In the genomic region with DNA sequence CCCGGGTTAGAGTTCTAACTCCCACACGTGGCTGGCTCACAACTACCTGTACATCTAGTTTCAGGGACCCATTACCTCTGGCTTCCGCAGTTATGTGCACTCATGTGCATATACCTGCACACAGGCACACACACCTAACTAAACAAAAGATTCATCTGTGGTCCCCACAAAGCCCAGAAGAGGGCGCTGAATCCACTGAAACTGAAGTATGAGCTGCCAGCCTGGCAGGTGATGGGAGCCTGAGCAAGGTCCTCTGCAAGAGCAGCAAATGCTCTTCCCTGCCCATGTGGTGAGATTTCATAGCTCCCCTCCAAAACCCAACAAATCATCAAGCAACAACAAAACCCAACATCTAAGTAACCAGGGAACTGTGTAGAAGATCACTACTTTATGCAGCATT, we compare ENCODE assay signal across 10 mouse cellular contexts.
DNase-seq lines count a peak whose midpoint lies in the region; ATAC-seq and TF ChIP-seq lines count a peak whose summit lies in the region.
"Had no signal": no experiment of that assay in that cellular context is flagged by ENCODE, and none has a peak within 500 bp of the region (broad histone marks: within the 10 kb centered on the region; RNA-seq: fewer than 3 reads in every experiment).

No protein-coding gene starts in this region.

- no peaks in the 10 kb centered on the region for H3K27me3 ChIP-seq in kidney, adult 2 months (replicated peaks; ENCODE audit: control insufficient read depth, insufficient read depth, low read length)
- no peaks in the 10 kb centered on the region for H3K27me3 ChIP-seq in E14TG2a.4 (ENCODE audit: insufficient read depth, low read length)
- H3K27me3 ChIP-seq in liver, embryonic 14.5 days (ENCODE audit: control insufficient read depth, insufficient read depth, low read length), result no peaks in the 10 kb centered on the region
- H3K27me3 ChIP-seq: embryonic facial prominence, embryonic 15.5 days; neural tube, embryonic 12.5 days had no signal

- DNase-seq in kidney, adult 2 months, result peak; percentile 12
- DNase-seq in kidney, adult 11 months, result no peak
- DNase-seq in brain, adult 2 months (ENCODE audit: low read depth, low spot score), result peak; percentile 34
- peak in 1 of 3 experiments; percentile 14 for DNase-seq in liver, embryonic 14.5 days (ENCODE audit: low read depth in 3 of 3, low spot score in 3 of 3)
- no peak for DNase-seq in ovary, adult 18-20 months (ENCODE audit: low spot score)
- DNase-seq in right cerebral cortex, postnatal 10 days (ENCODE audit: low spot score in 2 of 2), result no peak
- no peak for DNase-seq in adrenal gland, adult 8-10 months

- WGBS in kidney, adult 2 months, result 72% methylated on average over 4 of the region's 4 CpGs
- WGBS in liver, embryonic 14.5 days (ENCODE audit: insufficient replicate concordance), result 68% methylated on average over 4 of the region's 4 CpGs

- no peak overlapping the region for H3K9ac ChIP-seq in liver, embryonic 14.5 days (replicated peaks)
- H3K9ac ChIP-seq: embryonic facial prominence, embryonic 15.5 days; neural tube, embryonic 12.5 days had no signal

- no peaks in the 10 kb centered on the region for H3K4me1 ChIP-seq in kidney, adult 2 months (ENCODE audit: control insufficient read depth, insufficient read depth, low read length)
- H3K4me1 ChIP-seq in E14TG2a.4 (replicated peaks; ENCODE audit: low read depth, low read length), result peaks cover 42% of the 10 kb centered on the region
- H3K4me1 ChIP-seq in liver, embryonic 14.5 days (replicated peaks; ENCODE audit: control insufficient read depth in 2 of 2, insufficient read depth in 2 of 2, low read length in 1 of 2), result peaks cover 0 to 6% of the 10 kb centered on the region in 2 experiments; a peak in 2 of 4 replicates
- H3K4me1 ChIP-seq: embryonic facial prominence, embryonic 15.5 days; neural tube, embryonic 12.5 days had no signal

- H3K27ac ChIP-seq in kidney, adult 2 months (ENCODE audit: insufficient read depth, low read depth, low read length), result no peak overlapping the region
- no peak overlapping the region for H3K27ac ChIP-seq in liver, embryonic 14.5 days
- H3K27ac ChIP-seq: embryonic facial prominence, embryonic 15.5 days; neural tube, embryonic 12.5 days had no signal

- peak; percentile 42 for TF ChIP-seq CTCF in kidney, adult 2 months (conservative IDR thresholded peaks at IDR 0.05; ENCODE audit: insufficient read depth, insufficient read length, low read depth, low read length)
- TF ChIP-seq CTCF in E14TG2a.4 (conservative IDR thresholded peaks at IDR 0.05; ENCODE audit: low read length), result peak; percentile 60
- TF ChIP-seq CTCF in liver, embryonic 14.5 days (IDR thresholded peaks at IDR 0.05; ENCODE audit: low read depth), result peak; percentile 76

- TF ChIP-seq POLR2A in kidney, adult 2 months (IDR thresholded peaks at IDR 0.05; ENCODE audit: low read depth, low read length), result no peak

- no peak for ATAC-seq in liver, embryonic 14.5 days (ENCODE audit: insufficient read depth)

- no peak overlapping the region for H3K4me3 ChIP-seq in kidney, adult 2 months (ENCODE audit: insufficient read depth, low read depth, low read length)
- no peak overlapping the region for H3K4me3 ChIP-seq in E14TG2a.4 (replicated peaks; ENCODE audit: low read length)
- no peak overlapping the region for H3K4me3 ChIP-seq in liver, embryonic 14.5 days (ENCODE audit: insufficient read depth in 1 of 2, low read depth in 2 of 2, low read length in 2 of 2)
- H3K4me3 ChIP-seq: embryonic facial prominence, embryonic 15.5 days; neural tube, embryonic 12.5 days had no signal

- H3K9me3 ChIP-seq in E14TG2a.4 (ENCODE audit: low read length), result no peaks in the 10 kb centered on the region
- no peaks in the 10 kb centered on the region for H3K9me3 ChIP-seq in liver, embryonic 14.5 days (ENCODE audit: control insufficient read depth, low read length)
- H3K9me3 ChIP-seq: embryonic facial prominence, embryonic 15.5 days; neural tube, embryonic 12.5 days had no signal

- H3K36me3 ChIP-seq in kidney, adult 2 months (ENCODE audit: control insufficient read depth, insufficient read depth, low read length), result no peaks in the 10 kb centered on the region; the same call in 1 of the 2 replicates
- peaks cover 68% of the 10 kb centered on the region for H3K36me3 ChIP-seq in E14TG2a.4 (ENCODE audit: insufficient read depth, low read length)
- H3K36me3 ChIP-seq in liver, embryonic 14.5 days (replicated peaks; ENCODE audit: control insufficient read depth, insufficient read depth, low read depth), result peaks cover 20% of the 10 kb centered on the region

- H3K4me2 ChIP-seq in liver, embryonic 14.5 days (ENCODE audit: low read depth), result no peak overlapping the region
- H3K4me2 ChIP-seq: embryonic facial prominence, embryonic 15.5 days; neural tube, embryonic 12.5 days had no signal

- no peak for TF ChIP-seq EP300 in liver, embryonic 14.5 days (IDR thresholded peaks at IDR 0.05; ENCODE audit: low read depth)

Comparison
In these comparisons a context has a peak if more than half of its experiments do, and no peak if none do; other contexts are left out.
1. DNase-seq: peak in kidney, adult 2 months (single experiment) and brain, adult 2 months (single experiment); none in kidney, adult 11 months (single experiment), ovary, adult 18-20 months (single experiment), right cerebral cortex, postnatal 10 days (0 of 2) and adrenal gland, adult 8-10 months (single experiment).
2. Peak in every context shown above with its lines, with median percentiles within 50 percentile points of each other: CTCF ChIP-seq.